12 mouse cellular contexts compared by ENCODE assay signal in genomic region chr5:125069916-125070315, GRCm38 (mm10).
A peak's percentile ranks its signal among the peaks of the same experiment; 100 is the strongest.
DNase-seq lines count a peak whose midpoint lies in the region; ATAC-seq and TF ChIP-seq lines count a peak whose summit lies in the region.
"Had no signal": no experiment of that assay in that cellular context is flagged by ENCODE, and none has a peak within 500 bp of the region (broad histone marks: within the 10 kb centered on the region; RNA-seq: fewer than 3 reads in every experiment).

No protein-coding gene starts in this region.

- H3K4me2 ChIP-seq in forebrain, embryonic 14.5 days (ENCODE audit: low read length): no peak overlapping the region
- no peak overlapping the region for H3K4me2 ChIP-seq in forebrain, embryonic 16.5 days (ENCODE audit: low read length)
- no peak overlapping the region for H3K4me2 ChIP-seq in lung, embryonic 14.5 days
- no peak overlapping the region for H3K4me2 ChIP-seq in hindbrain, embryonic 15.5 days
- no peak overlapping the region for H3K4me2 ChIP-seq in neural tube, embryonic 15.5 days
- H3K4me2 ChIP-seq: liver, embryonic 11.5 days; midbrain, embryonic 12.5 days had no signal

- H3K4me1 ChIP-seq in forebrain, embryonic 14.5 days (ENCODE audit: control insufficient read depth, insufficient read depth, low read length): peaks cover 3% of the 10 kb centered on the region; the same call in 1 of the 2 replicates
- H3K4me1 ChIP-seq in forebrain, embryonic 16.5 days (replicated peaks; ENCODE audit: control insufficient read depth, insufficient read depth, low read length): peaks cover 19% of the 10 kb centered on the region
- peaks cover 21% of the 10 kb centered on the region for H3K4me1 ChIP-seq in lung, embryonic 14.5 days (ENCODE audit: insufficient read depth)
- H3K4me1 ChIP-seq in hindbrain, embryonic 15.5 days (replicated peaks): peaks cover 63% of the 10 kb centered on the region
- peaks cover 67% of the 10 kb centered on the region for H3K4me1 ChIP-seq in neural tube, embryonic 15.5 days

- no peak for ATAC-seq in forebrain, embryonic 14.5 days
- no peak for ATAC-seq in forebrain, embryonic 16.5 days
- ATAC-seq in lung, embryonic 14.5 days (ENCODE audit: insufficient read depth): no peak
- ATAC-seq in hindbrain, embryonic 15.5 days (ENCODE audit: low FRiP score, low read depth): 0 out of 2 replicates have a peak, but pooled peaks have one; percentile 19
- ATAC-seq in neural tube, embryonic 15.5 days (ENCODE audit: low FRiP score): no peak
- ATAC-seq in megakaryocyte-erythroid progenitor cell, adult 5-6 weeks (replicated peaks; ENCODE audit: low FRiP score, low TSS enrichment, poor library complexity, severe bottlenecking): no peak

- no peaks in the 10 kb centered on the region for H3K27me3 ChIP-seq in forebrain, embryonic 14.5 days (replicated peaks; ENCODE audit: control insufficient read depth, insufficient read depth, low read length)
- no peaks in the 10 kb centered on the region for H3K27me3 ChIP-seq in forebrain, embryonic 16.5 days (replicated peaks; ENCODE audit: control insufficient read depth, insufficient read depth, low read length)
- no peaks in the 10 kb centered on the region for H3K27me3 ChIP-seq in lung, embryonic 14.5 days (ENCODE audit: insufficient read depth, low read length)
- H3K27me3 ChIP-seq in hindbrain, embryonic 15.5 days: no peaks in the 10 kb centered on the region
- no peaks in the 10 kb centered on the region for H3K27me3 ChIP-seq in neural tube, embryonic 15.5 days (replicated peaks)
- H3K27me3 ChIP-seq: midbrain, embryonic 12.5 days had no signal

- no peak overlapping the region for H3K4me3 ChIP-seq in forebrain, embryonic 14.5 days (ENCODE audit: low read depth, low read length)
- no peak overlapping the region for H3K4me3 ChIP-seq in forebrain, embryonic 16.5 days (replicated peaks; ENCODE audit: low read length)
- H3K4me3 ChIP-seq in lung, embryonic 14.5 days (ENCODE audit: low read depth, low read length): no peak overlapping the region
- H3K4me3 ChIP-seq in hindbrain, embryonic 15.5 days: no peak overlapping the region
- no peak overlapping the region for H3K4me3 ChIP-seq in neural tube, embryonic 15.5 days (replicated peaks)
- H3K4me3 ChIP-seq: midbrain, embryonic 12.5 days had no signal

- peak overlapping the region; percentile 63; the same call in 1 of the 2 replicates for H3K27ac ChIP-seq in forebrain, embryonic 14.5 days (ENCODE audit: low read depth, low read length)
- H3K27ac ChIP-seq in forebrain, embryonic 16.5 days (ENCODE audit: low read length): no peak overlapping the region
- H3K27ac ChIP-seq in lung, embryonic 14.5 days (ENCODE audit: low read depth): peak overlapping the region; percentile 25; the same call in 1 of the 2 replicates
- peak overlapping the region; percentile 82 for H3K27ac ChIP-seq in hindbrain, embryonic 15.5 days (replicated peaks)
- peak overlapping the region; percentile 86 for H3K27ac ChIP-seq in neural tube, embryonic 15.5 days (replicated peaks)

- no peak for TF ChIP-seq CTCF in lung, embryonic 14.5 days (IDR thresholded peaks at IDR 0.05; ENCODE audit: low read depth)

- H3K36me3 ChIP-seq in forebrain, embryonic 14.5 days (ENCODE audit: control insufficient read depth, insufficient read depth, low read length): peaks cover 65% of the 10 kb centered on the region
- H3K36me3 ChIP-seq in forebrain, embryonic 16.5 days (ENCODE audit: control insufficient read depth, insufficient read depth): 0 out of 2 replicates have a peak, but pooled peaks cover 5% of the 10 kb centered on the region
- peaks cover 50% of the 10 kb centered on the region for H3K36me3 ChIP-seq in lung, embryonic 14.5 days (ENCODE audit: insufficient read depth)
- peaks cover 24% of the 10 kb centered on the region for H3K36me3 ChIP-seq in hindbrain, embryonic 15.5 days
- H3K36me3 ChIP-seq in neural tube, embryonic 15.5 days: peaks cover 32% of the 10 kb centered on the region

- no peak for DNase-seq in forebrain, embryonic 14.5 days (ENCODE audit: low spot score)
- DNase-seq in lung, embryonic 14.5 days: no peak
- DNase-seq in lung, postnatal 10 days: no peak
- no peak for DNase-seq in T-cell, adult 2 months (ENCODE audit: low spot score)
- DNase-seq: adrenal gland, adult 8-10 months; gastrocnemius, postnatal 36 days had no signal

- no peak overlapping the region for H3K9ac ChIP-seq in forebrain, embryonic 14.5 days (ENCODE audit: low read length)
- no peak overlapping the region for H3K9ac ChIP-seq in forebrain, embryonic 16.5 days (replicated peaks; ENCODE audit: low read depth, low read length)
- H3K9ac ChIP-seq in lung, embryonic 14.5 days: no peak overlapping the region
- H3K9ac ChIP-seq in hindbrain, embryonic 15.5 days: no peak overlapping the region
- H3K9ac ChIP-seq in neural tube, embryonic 15.5 days (replicated peaks): 0 out of 2 replicates have a peak overlapping the region, but pooled peaks have one; percentile 7
- H3K9ac ChIP-seq: midbrain, embryonic 12.5 days had no signal

- 85% methylated on average over 5 of the region's 5 CpGs for WGBS in forebrain, embryonic 14.5 days
- WGBS in forebrain, embryonic 16.5 days: 83% methylated on average over 5 of the region's 5 CpGs
- WGBS in lung, embryonic 14.5 days: 55% methylated on average over 5 of the region's 5 CpGs
- WGBS in hindbrain, embryonic 15.5 days: 68% methylated on average over 5 of the region's 5 CpGs
- WGBS in neural tube, embryonic 15.5 days: 67% methylated on average over 5 of the region's 5 CpGs

- H3K9me3 ChIP-seq in forebrain, embryonic 14.5 days (replicated peaks; ENCODE audit: control insufficient read depth, low read length): no peaks in the 10 kb centered on the region
- H3K9me3 ChIP-seq in forebrain, embryonic 16.5 days (ENCODE audit: control insufficient read depth, low read length): no peaks in the 10 kb centered on the region
- H3K9me3 ChIP-seq in lung, embryonic 14.5 days (ENCODE audit: low read depth, low read length): no peaks in the 10 kb centered on the region
- H3K9me3 ChIP-seq in hindbrain, embryonic 15.5 days: no peaks in the 10 kb centered on the region
- H3K9me3 ChIP-seq in neural tube, embryonic 15.5 days (replicated peaks): no peaks in the 10 kb centered on the region
- H3K9me3 ChIP-seq: midbrain, embryonic 12.5 days had no signal
